Comparison of ENCODE assay signal across 10 mouse cellular contexts in the genomic region with DNA sequence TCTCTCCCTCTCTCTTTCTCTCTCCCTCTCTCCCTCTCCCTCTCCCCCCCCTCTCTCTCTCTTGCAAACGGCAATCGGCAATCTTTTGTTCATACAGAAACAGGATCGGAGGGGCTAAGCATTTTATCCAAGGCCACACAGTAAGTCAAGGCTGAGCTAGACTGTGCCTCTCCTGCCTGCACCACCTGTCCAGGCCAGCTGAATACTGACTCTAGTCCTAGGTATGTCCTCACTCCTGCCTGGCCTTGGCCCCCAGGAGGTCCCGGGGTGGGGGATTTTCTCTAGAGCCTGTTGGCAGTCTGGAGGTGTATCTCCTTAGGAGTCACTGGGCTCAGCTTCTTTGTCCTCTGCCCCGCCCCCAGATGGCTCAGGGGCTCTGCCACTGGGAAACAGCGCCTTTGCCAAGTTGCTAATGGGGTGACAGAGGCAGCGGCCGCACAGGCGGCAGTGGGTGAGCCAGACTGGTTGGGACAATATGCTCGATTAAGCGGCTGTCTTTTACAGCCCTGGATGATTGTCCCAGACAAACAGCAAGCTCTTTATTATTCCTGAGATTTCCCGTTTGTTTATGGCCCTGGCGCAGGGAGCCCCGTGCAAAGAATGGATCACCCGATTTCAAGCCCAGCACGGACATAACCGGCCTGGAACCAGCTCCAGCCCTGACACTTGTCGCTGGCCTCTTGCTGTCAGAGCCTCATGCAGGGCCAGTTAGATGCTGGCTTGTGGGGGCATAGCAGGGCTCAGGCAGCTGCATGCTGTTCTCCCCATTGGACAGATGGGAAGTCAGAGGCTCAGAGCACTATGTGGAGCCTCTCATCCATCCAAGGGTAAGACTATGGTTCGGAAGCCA. TPM values are rescaled to one million over a fixed set of nuclear protein-coding genes. Genes with fewer than 3 reads are reported as not detected.
A peak's percentile ranks its signal among the peaks of the same experiment; 100 is the strongest.
DNase-seq lines count a peak whose midpoint lies in the region; ATAC-seq lines count a peak whose summit lies in the region.
"Had no signal": no experiment of that assay in that cellular context is flagged by ENCODE, and none has a peak within 500 bp of the region (broad histone marks: within the 10 kb centered on the region; RNA-seq: fewer than 3 reads in every experiment).

No protein-coding gene starts in this region.

- no peak overlapping the region for H3K4me2 ChIP-seq in intestine, embryonic 16.5 days (ENCODE audit: low read depth, low read length)
- H3K4me2 ChIP-seq: limb, embryonic 13.5 days had no signal

- no peaks in the 10 kb centered on the region for H3K27me3 ChIP-seq in intestine, embryonic 16.5 days (replicated peaks; ENCODE audit: control insufficient read depth, insufficient read depth, low read length)

- H3K36me3 ChIP-seq in intestine, embryonic 16.5 days (ENCODE audit: control insufficient read depth, insufficient read depth, low read length): peaks cover 6% of the 10 kb centered on the region; the same call in 1 of the 2 replicates

- peak; percentile 55 to 60 for DNase-seq in cerebellum, adult 18-20 months
- DNase-seq in cerebellum, adult 11 months: no peak
- peak; percentile 78 to 79 for DNase-seq in right cerebral cortex, postnatal 10 days (ENCODE audit: low spot score in 2 of 2)
- no peak for DNase-seq in right cerebral cortex, adult 18-20 months
- no peak for DNase-seq in frontal cortex, postnatal 10 days (ENCODE audit: low spot score in 2 of 2)
- no peak for DNase-seq in gastrocnemius, adult 8-10 months (ENCODE audit: low spot score in 2 of 2)

- 31% methylated on average over 19 of the region's 19 CpGs for WGBS in intestine, embryonic 16.5 days

- H3K9ac ChIP-seq in intestine, embryonic 16.5 days (ENCODE audit: low read depth, low read length): no peak overlapping the region
- H3K9ac ChIP-seq: limb, embryonic 13.5 days had no signal

- no peak overlapping the region for H3K27ac ChIP-seq in intestine, embryonic 16.5 days (ENCODE audit: low read length)
- H3K27ac ChIP-seq: limb, embryonic 13.5 days had no signal

- H3K4me1 ChIP-seq in intestine, embryonic 16.5 days (ENCODE audit: control insufficient read depth, insufficient read depth, low read length): no peaks in the 10 kb centered on the region

- no peaks in the 10 kb centered on the region; the same call in none of the 2 replicates for H3K9me3 ChIP-seq in intestine, embryonic 16.5 days (ENCODE audit: control insufficient read depth, low read length)

- ATAC-seq in intestine, embryonic 16.5 days: peak; percentile 36; the same call in 1 of the 2 replicates
- ATAC-seq in megakaryocyte progenitor cell, adult 5-6 weeks (replicated peaks; ENCODE audit: poor library complexity): no peak

- H3K4me3 ChIP-seq in intestine, embryonic 16.5 days (ENCODE audit: low read length): no peak overlapping the region
- H3K4me3 ChIP-seq: erythroblast, embryonic 14.5 days; limb, embryonic 13.5 days had no signal

RNA-seq across cellular contexts. Expression of a gene that starts 15.6 kb away (rescaled TPM):
- polyA plus RNA-seq in intestine, embryonic 16.5 days (2015; fragmentation: Nextera tagmentation; extraction: Ambion mirVana): 4.7 and 5.5 TPM in 2 replicates
- total RNA-seq in megakaryocyte progenitor cell, adult 5-6 weeks (2015): 31.0 and 32.8 TPM in 2 replicates
- total RNA-seq in megakaryocyte progenitor cell, adult 5-6 weeks (2017): 6.0 and 7.0 TPM in 2 replicates
- total RNA-seq in gastrocnemius, adult 8-10 months (2022): 1 to 10 TPM; 2.8 to 3.8 (median 3.2) TPM

RNA-seq across cellular contexts. Expression of a gene that starts 32.4 kb away (rescaled TPM):
- 97.1 and 97.5 TPM in 2 replicates for polyA plus RNA-seq in intestine, embryonic 16.5 days (2015; fragmentation: Nextera tagmentation; extraction: Ambion mirVana)
- total RNA-seq in megakaryocyte progenitor cell, adult 5-6 weeks (2015): 59.1 and 69.8 TPM in 2 replicates
- total RNA-seq in megakaryocyte progenitor cell, adult 5-6 weeks (2017): 42.7 and 51.0 TPM in 2 replicates
- total RNA-seq in gastrocnemius, adult 8-10 months (2022): 100 to 1,000 TPM; 129 to 173 (median 151) TPM

RNA-seq across cellular contexts. Expression of a gene that starts 56.8 kb away (rescaled TPM):
- 14.4 and 14.6 TPM in 2 replicates for polyA plus RNA-seq in intestine, embryonic 16.5 days (2015; fragmentation: Nextera tagmentation; extraction: Ambion mirVana)
- total RNA-seq in megakaryocyte progenitor cell, adult 5-6 weeks (2015): 11.8 and 14.6 TPM in 2 replicates
- total RNA-seq in megakaryocyte progenitor cell, adult 5-6 weeks (2017): 24.3 and 30.6 TPM in 2 replicates
- total RNA-seq in gastrocnemius, adult 8-10 months (2022): not detected

Comparison
In these comparisons a context has a peak if more than half of its experiments do, and no peak if none do; other contexts are left out.
1. DNase-seq: peak in cerebellum, adult 18-20 months (2 of 2) and right cerebral cortex, postnatal 10 days (2 of 2); none in cerebellum, adult 11 months (single experiment), right cerebral cortex, adult 18-20 months (single experiment), frontal cortex, postnatal 10 days (0 of 2) and gastrocnemius, adult 8-10 months (0 of 2).
2. RNA of a gene that starts 56.8 kb away (total RNA-seq): 11.8 to 30.6 TPM in megakaryocyte progenitor cell, adult 5-6 weeks; not detected in gastrocnemius, adult 8-10 months; every median in the first group is over 10 times any median in the second.